Mouse (Mus musculus) megakaryocyte, embryonic 14.5 days (primary cell): ENCODE data around the gene Emid1.

Experiments
- FLI1 ChIP-seq: IDR thresholded peaks from 2 replicates; pipeline ENCODE4 v1.6.1; 2012; ENCODE audit warnings: low read length, inconsistent platforms, mixed read lengths
- GATA1 ChIP-seq: IDR thresholded peaks from 3 replicates; pipeline ENCODE4 v1.6.1; 2012; ENCODE audit warnings: mixed read lengths, low read length, inconsistent platforms, borderline replicate concordance

- TF ChIP-seq GATA1 (no peak), FLI1 (no peak)
Observed at GRCm38 (mm10) chr11:5197068-5197467, 45.0 kb upstream of the Emid1 start.
